Mouse (Mus musculus) layer of hippocampus, adult 8-10 months (tissue): ENCODE results near the gene Nbr1. TPM values are rescaled to one million over a fixed set of nuclear protein-coding genes. Genes with fewer than 3 reads are reported as not detected.
"Not testable (repeated sequence)": the region's sequence is repeated elsewhere in the genome, so short reads cannot be mapped to it uniquely, and the experiment has no call there.

Source experiments
- DNase-seq, 2 experiments: peaks; one replicate each; pipeline ENCODE4 v3.0.0; 2022; ENCODE audit warnings: low spot score in 2 of 2
- total RNA-seq, 4 experiments: library from RNA; stranded (reverse); gene quantifications; 2 replicates each; pipeline ENCODE4 v1.2.4; 2022

The Nbr1 gene
- total RNA-seq, 4 experiments from 2014 or later: 125 to 154 (median 137) TPM

GRCm38 (mm10) chr11:101620022-101620655 is 68.2 kb downstream of the Nbr1 start:
- DNase-seq: not testable (repeated sequence)

GRCm38 (mm10) chr11:101626649-101626994 is 74.7 kb downstream of the Nbr1 start:
- DNase-seq: no peak

- peak; percentile 73 to 75 for DNase-seq
Measured at GRCm38 (mm10) chr11:101626995-101627856, 75.3 kb downstream of the Nbr1 start, which contains the start of gene Rdm1. TSS of gene Rdm1 (plus strand) at chr11:101627195.

- DNase-seq: peak; percentile 57 to 79
Measured at GRCm38 (mm10) chr11:101627857-101628559, 76.1 kb downstream of the Nbr1 start.

GRCm38 (mm10) chr11:101628733-101629417 is 76.9 kb downstream of the Nbr1 start:
- not testable (repeated sequence) for DNase-seq

Other genes starting within 250 kb of the Nbr1 start
- gene Becn1, start 249.9 kb upstream of the Nbr1 start, total RNA-seq: 100 to 1,000 TPM; 167 to 224 (median 191) TPM
- gene Psme3, start 235.9 kb upstream of the Nbr1 start, total RNA-seq: 100 to 1,000 TPM; 110 to 129 (median 117) TPM
- gene Aoc2, start 227.1 kb upstream of the Nbr1 start, total RNA-seq: 1 to 10 TPM; 5.1 to 9.9 (median 7.4) TPM
- gene Aoc3, start 221.5 kb upstream of the Nbr1 start, total RNA-seq: 1 to 10 TPM in 1 of 4 experiments, under 1 TPM in 3; 0.57 to 1.1 (median 0.78) TPM
- gene G6pc, start 184.6 kb upstream of the Nbr1 start, total RNA-seq: not detected
- 10 to 100 TPM; 47.6 to 54.3 (median 48.9) TPM for gene Aarsd1, start 134.5 kb upstream of the Nbr1 start, total RNA-seq
- gene Gm27029, start 127.4 kb upstream of the Nbr1 start, total RNA-seq: 1 to 10 TPM; 6.0 to 9.6 (median 6.5) TPM
- 10 to 100 TPM; 27.8 to 35.4 (median 31.9) TPM for gene Rundc1, start 127.1 kb upstream of the Nbr1 start, total RNA-seq
- 1 to 10 TPM in 3 of 4 experiments, under 1 TPM in 1; 0.74 to 1.5 (median 1.3) TPM for gene Ptges3l, start 126.8 kb upstream of the Nbr1 start, total RNA-seq
- 10 to 100 TPM; 23.9 to 46.8 (median 33.8) TPM for gene Rpl27, start 109.9 kb upstream of the Nbr1 start, total RNA-seq
- 1 to 10 TPM; 2.2 to 7.6 (median 3.5) TPM for gene Ifi35, start 103.7 kb upstream of the Nbr1 start, total RNA-seq
- 100 to 1,000 TPM; 109 to 121 (median 110) TPM for gene Rnd2, start 87.2 kb upstream of the Nbr1 start, total RNA-seq
- gene Vat1, start 85.9 kb upstream of the Nbr1 start, total RNA-seq: 10 to 100 TPM; 27.9 to 42.8 (median 34.9) TPM
- 1 to 10 TPM in 3 of 4 experiments, under 1 TPM in 1; 0.83 to 2.0 (median 1.4) TPM for gene Brca1, start 194 bp upstream of the Nbr1 start, total RNA-seq
- 1 to 10 TPM; 1.6 to 4.4 (median 3.3) TPM for gene Tmem106a, start 30.1 kb downstream of the Nbr1 start, total RNA-seq
- not detected for gene Gm11634, start 47.1 kb downstream of the Nbr1 start, total RNA-seq
- gene Rdm1, start 75.0 kb downstream of the Nbr1 start, total RNA-seq: 10 to 100 TPM in 3 of 4 experiments, 1 to 10 TPM in 1; 9.3 to 16.1 (median 11.0) TPM
- gene Arl4d, start 113.4 kb downstream of the Nbr1 start, total RNA-seq: 10 to 100 TPM; 11.8 to 21.0 (median 17.4) TPM
- gene Dhx8, start 180.8 kb downstream of the Nbr1 start, total RNA-seq: 10 to 100 TPM; 31.2 to 38.3 (median 35.3) TPM
- gene Etv4, start 233.2 kb downstream of the Nbr1 start, total RNA-seq: 10 to 100 TPM in 3 of 4 experiments, 1 to 10 TPM in 1; 9.8 to 17.3 (median 12.6) TPM